Mouse (Mus musculus) limb, embryonic 11.5 days (tissue): ENCODE measurements at regions not wholly inside any gene's neighbourhood (a gene's known extent, or its start where the extent isn't known, plus 50 kb on each side); places are given as distances from the start of the nearest gene placed in this dataset.
A peak's percentile ranks its signal among the peaks of the same experiment; 100 is the strongest.

Experiments
- ATAC-seq: fragments of 200-750 bp; cut with Nextera tagmentation; 2 replicates; pipeline ENCODE4 v1.8.0; 2017; ENCODE audit warnings: low read depth; ENCODE audit not compliant: insufficient number of reproducible peaks, low FRiP score, low TSS enrichment
- DNase-seq: peaks from one replicate; pipeline ENCODE4 v3.0.0-alpha.2; 2015; ENCODE audit warnings: low spot score
- H3K27ac ChIP-seq: fragments of 300-500 bp; sonication (generic); replicated peaks from 2 replicates; pipeline ENCODE4 v1.5.1; 2014; ENCODE audit warnings: low read depth, mild to moderate bottlenecking, low read length
- H3K27me3 ChIP-seq: fragments of 300-500 bp; sonication (generic); 2 replicates; pipeline ENCODE4 v1.6.1; 2014; ENCODE audit warnings: mild to moderate bottlenecking, low read length, mixed read lengths; ENCODE audit not compliant: control insufficient read depth, insufficient read depth
- H3K36me3 ChIP-seq: fragments of 300-500 bp; sonication (generic); 2 replicates; pipeline ENCODE4 v1.6.1; 2014; ENCODE audit warnings: mild to moderate bottlenecking, low read length, moderate library complexity, mixed read lengths; ENCODE audit not compliant: control insufficient read depth, insufficient read depth
- H3K4me1 ChIP-seq: fragments of 300-500 bp; sonication (generic); 2 replicates; pipeline ENCODE4 v1.6.1; 2014; ENCODE audit warnings: low read length, mixed read lengths; ENCODE audit not compliant: control insufficient read depth, insufficient read depth
- H3K4me2 ChIP-seq: fragments of 300-500 bp; sonication (generic); 2 replicates; pipeline ENCODE4 v1.6.1; 2014; ENCODE audit warnings: low read depth, mild to moderate bottlenecking, moderate library complexity; ENCODE audit not compliant: severe bottlenecking
- H3K4me3 ChIP-seq: fragments of 300-500 bp; sonication (generic); 2 replicates; pipeline ENCODE4 v1.5.1; 2014; ENCODE audit warnings: low read depth, low read length
- H3K9ac ChIP-seq: fragments of 300-500 bp; sonication (generic); 2 replicates; pipeline ENCODE4 v1.6.1; 2014; ENCODE audit warnings: mild to moderate bottlenecking, low read length
- H3K9me3 ChIP-seq: fragments of 300-500 bp; sonication (generic); 2 replicates; pipeline ENCODE4 v1.6.1; 2016; ENCODE audit warnings: low read length; ENCODE audit not compliant: control insufficient read depth
- WGBS: fragments of 180-500 bp; shearing (Covaris S2); extraction: QIAGEN DNeasy Blood & Tissue Kit; methylation state at CpG from one replicate; pipeline ENCODE4 v1.1.7; 2014; 5-methylcytosine and 5-hydroxymethylcytosine counted together

DNA sequence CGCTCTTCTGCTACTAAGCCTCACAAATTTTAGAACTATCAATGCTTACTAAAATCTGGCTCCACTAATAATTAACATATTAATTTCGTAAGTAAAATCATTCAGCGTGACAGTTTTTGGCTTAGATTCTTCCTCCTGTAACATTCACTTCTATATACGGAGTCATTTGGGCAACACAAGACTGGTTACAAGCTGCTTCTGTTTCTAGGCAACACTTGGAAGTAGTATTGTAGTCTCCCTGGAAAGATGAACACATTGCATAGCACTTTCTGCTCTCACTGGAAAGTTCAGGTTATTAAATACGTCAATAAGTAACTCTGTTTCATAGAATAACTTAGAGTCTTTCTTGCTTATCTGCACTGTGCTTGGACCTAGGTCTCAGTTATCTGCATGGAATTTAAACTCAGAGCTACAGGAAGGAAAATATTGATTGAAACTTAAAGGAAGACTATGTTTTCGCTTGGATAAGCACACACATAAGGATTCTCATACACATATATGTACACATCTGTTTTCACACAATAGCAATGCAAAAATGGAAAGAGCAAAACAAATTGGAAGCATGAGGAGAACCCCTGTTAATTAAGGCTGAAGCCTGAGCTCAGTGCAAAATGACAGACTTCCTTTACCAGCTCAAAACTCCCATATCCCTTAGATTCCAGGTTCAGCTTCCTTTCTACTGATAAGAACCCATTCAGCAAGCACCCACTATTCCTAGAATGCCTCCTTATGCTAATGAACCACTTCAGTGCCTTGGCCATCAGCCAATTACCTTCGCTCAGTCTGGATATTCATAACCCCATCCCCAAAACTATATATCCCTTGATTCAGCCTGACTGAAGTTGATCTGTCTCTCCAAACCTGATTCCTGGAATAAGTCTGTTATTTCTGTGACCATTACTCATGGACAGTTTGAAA is 356.7 kb upstream of the Nudt12 start:
- H3K4me1 ChIP-seq = 0 out of 2 replicates have a peak, but pooled peaks cover 7% of the 10 kb centered on the region
- DNase-seq (no peak), ATAC-seq (no peak)
- no peaks in the 10 kb centered on the region for H3K36me3 ChIP-seq
- no peaks in the 10 kb centered on the region for H3K9me3 ChIP-seq
- H3K27ac ChIP-seq = no peak overlapping the region
- no peak overlapping the region for H3K4me3 ChIP-seq
- no peaks in the 10 kb centered on the region for H3K27me3 ChIP-seq
- H3K4me2 ChIP-seq = no peak overlapping the region
- no peak overlapping the region for H3K9ac ChIP-seq
- WGBS = 92% methylated on average over 7 of the region's 7 CpGs

DNA sequence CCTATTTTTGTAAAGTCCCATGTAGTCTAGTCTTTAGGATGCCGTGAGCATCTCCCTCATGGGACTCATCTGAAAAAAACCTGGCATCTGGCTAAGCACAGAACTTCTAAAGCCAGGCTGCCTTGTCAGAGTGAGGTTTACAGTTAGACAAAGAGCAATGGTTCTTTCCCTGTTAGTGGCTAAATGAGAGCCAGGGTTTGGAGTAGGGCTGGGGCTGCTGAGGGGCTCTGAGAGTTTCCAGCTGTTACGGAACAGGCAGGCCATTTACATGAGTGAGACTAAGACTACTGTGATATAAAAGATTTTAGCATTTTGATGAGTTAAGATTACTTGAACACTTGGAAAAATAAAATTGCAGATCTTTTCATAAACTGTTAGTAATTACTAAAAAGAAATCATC is 352.2 kb upstream of the Nudt12 start:
- ATAC-seq (0 out of 2 replicates have a peak, but pooled peaks have one; percentile 51), DNase-seq (no peak)
- 47% methylated on average over 2 of the region's 2 CpGs for WGBS
- no peak overlapping the region for H3K4me3 ChIP-seq
- 0 out of 2 replicates have a peak, but pooled peaks cover 2% of the 10 kb centered on the region for H3K4me1 ChIP-seq
- H3K27me3 ChIP-seq = no peaks in the 10 kb centered on the region
- H3K4me2 ChIP-seq = no peak overlapping the region
- no peaks in the 10 kb centered on the region for H3K9me3 ChIP-seq
- H3K9ac ChIP-seq = no peak overlapping the region
- H3K36me3 ChIP-seq = no peaks in the 10 kb centered on the region
- 0 out of 2 replicates have a peak overlapping the region, but pooled peaks have one; percentile 14 for H3K27ac ChIP-seq

DNA sequence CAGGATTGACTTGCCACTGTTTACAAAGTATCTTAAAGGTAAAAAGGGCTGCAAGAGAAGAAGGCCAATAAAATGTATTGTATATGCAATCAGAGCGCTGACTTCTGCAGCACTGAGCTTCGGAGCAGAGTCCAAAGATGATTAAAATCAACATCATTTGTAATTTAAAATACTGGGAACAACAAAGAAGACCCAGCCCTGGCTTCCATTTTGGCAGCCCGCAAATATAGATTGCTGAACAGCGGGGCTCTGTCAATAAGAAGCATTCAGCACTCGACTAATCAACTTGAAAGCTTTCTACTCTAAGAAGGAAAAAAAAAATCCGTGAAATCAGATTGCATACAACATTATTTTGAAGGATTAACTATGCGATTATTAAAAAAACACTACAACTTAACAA is 348.9 kb upstream of the Nudt12 start:
- DNase-seq (no peak), ATAC-seq (no peak)
- H3K9me3 ChIP-seq = no peaks in the 10 kb centered on the region
- H3K36me3 ChIP-seq = no peaks in the 10 kb centered on the region
- H3K9ac ChIP-seq = no peak overlapping the region
- 58% methylated on average over 7 of the region's 7 CpGs for WGBS
- no peaks in the 10 kb centered on the region for H3K27me3 ChIP-seq
- no peak overlapping the region for H3K4me3 ChIP-seq
- no peak overlapping the region for H3K4me2 ChIP-seq
- H3K27ac ChIP-seq = no peak overlapping the region
- 0 out of 2 replicates have a peak, but pooled peaks cover 5% of the 10 kb centered on the region for H3K4me1 ChIP-seq

DNA sequence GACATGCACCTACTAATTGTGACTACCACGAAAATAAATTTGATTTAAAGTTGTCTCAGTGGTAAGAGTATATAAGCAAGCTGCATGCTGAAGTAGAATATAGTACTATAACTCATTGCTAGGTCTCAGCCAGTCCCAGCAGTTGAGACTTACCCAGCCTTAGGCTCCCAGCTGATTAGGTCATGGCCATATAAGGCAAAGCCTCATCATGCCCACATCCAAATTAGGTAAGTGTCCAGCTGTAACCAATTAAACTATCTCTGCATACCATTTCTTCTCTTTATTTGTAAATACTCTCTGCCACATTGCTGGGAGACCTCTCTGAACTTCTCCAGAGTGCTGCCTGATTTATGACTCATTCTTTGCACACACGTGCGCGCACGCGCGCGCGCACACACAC is 347.9 kb upstream of the Nudt12 start:
- no peaks in the 10 kb centered on the region for H3K9me3 ChIP-seq
- no peak overlapping the region for H3K27ac ChIP-seq
- no peak overlapping the region for H3K4me3 ChIP-seq
- ATAC-seq = peak; percentile 79
- H3K4me1 ChIP-seq = 0 out of 2 replicates have a peak, but pooled peaks cover 5% of the 10 kb centered on the region
- no peak overlapping the region for H3K9ac ChIP-seq
- H3K4me2 ChIP-seq = no peak overlapping the region
- DNase-seq = peak; percentile 40
- no peaks in the 10 kb centered on the region for H3K27me3 ChIP-seq
- H3K36me3 ChIP-seq = no peaks in the 10 kb centered on the region
- WGBS = 41% methylated on average over 9 of the region's 9 CpGs

DNA sequence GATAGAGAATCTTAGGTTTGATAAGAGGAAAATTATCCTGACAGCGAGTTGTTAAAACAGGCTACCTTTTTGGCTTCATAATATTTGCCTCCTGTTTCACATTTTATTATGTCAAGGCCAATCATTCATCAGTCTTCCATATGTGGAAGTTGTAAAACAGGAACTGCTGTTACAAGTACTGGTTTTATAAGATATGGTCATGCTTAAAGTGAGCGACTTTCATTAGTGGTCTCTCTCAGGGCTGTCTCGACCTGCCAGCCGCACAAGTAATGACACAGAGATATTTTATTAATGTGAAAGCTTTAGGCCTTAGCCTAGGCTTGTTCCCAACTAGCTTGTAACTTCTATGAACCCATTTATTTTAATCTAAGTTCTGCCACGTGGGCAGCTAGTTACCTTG is 346.3 kb upstream of the Nudt12 start:
- no peak overlapping the region for H3K4me3 ChIP-seq
- DNase-seq (no peak), ATAC-seq (peak; percentile 31; the same call in 1 of the 2 replicates)
- H3K27me3 ChIP-seq = no peaks in the 10 kb centered on the region
- H3K36me3 ChIP-seq = no peaks in the 10 kb centered on the region
- 0 out of 2 replicates have a peak, but pooled peaks cover 3% of the 10 kb centered on the region for H3K4me1 ChIP-seq
- no peak overlapping the region for H3K4me2 ChIP-seq
- H3K9ac ChIP-seq = no peak overlapping the region
- 26% methylated on average over 5 of the region's 5 CpGs for WGBS
- H3K27ac ChIP-seq = no peak overlapping the region
- H3K9me3 ChIP-seq = no peaks in the 10 kb centered on the region

DNA sequence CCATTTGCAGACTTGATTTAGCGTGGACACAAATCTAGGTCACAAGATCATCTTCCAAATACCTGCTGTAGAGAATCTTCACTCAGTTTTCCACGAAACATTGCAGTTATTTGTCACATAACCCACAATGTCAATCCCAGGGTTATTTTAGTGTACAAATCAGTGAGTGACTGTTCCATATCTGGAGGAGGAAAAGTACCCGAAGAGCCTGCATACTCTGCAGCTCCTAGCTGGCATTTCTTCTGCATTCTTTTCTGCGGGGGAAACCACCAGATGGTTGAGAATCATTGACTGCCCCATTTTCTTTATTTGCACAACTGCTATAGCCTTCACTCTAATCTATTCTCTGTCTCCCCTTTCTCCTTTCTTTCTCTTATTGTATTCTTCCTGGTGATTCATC is 332.4 kb upstream of the Nudt12 start:
- H3K27me3 ChIP-seq = no peaks in the 10 kb centered on the region
- H3K9me3 ChIP-seq = no peaks in the 10 kb centered on the region
- ATAC-seq = no peak
- no peak overlapping the region for H3K4me2 ChIP-seq
- WGBS = 90% methylated on average over 4 of the region's 4 CpGs
- DNase-seq = no peak
- H3K4me1 ChIP-seq = no peaks in the 10 kb centered on the region
- H3K9ac ChIP-seq = no peak overlapping the region
- H3K4me3 ChIP-seq = no peak overlapping the region
- H3K36me3 ChIP-seq = no peaks in the 10 kb centered on the region
- H3K27ac ChIP-seq = no peak overlapping the region

DNA sequence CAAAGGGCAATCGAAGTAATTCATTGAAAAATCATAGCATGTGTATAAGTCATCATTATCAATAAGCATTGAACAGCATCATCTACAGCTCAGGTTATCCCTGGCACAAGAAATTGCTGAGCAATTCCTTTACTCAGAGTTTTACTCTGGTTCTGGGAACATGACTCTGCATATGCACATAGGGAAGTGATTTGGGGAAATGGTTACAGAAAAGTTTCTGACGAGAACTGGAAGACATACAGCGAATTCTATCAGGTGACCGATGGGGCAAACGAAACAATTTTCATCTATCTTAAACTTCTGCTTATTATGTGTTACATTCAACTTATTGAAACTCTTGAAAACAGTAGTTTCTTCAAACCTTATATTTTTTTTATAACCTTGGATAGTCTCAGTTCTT is 284.8 kb upstream of the Nudt12 start:
- Histone ChIP-seq H3K9ac (no peak overlapping the region), H3K27ac (no peak overlapping the region), H3K36me3 (no peaks in the 10 kb centered on the region), H3K4me3 (no peak overlapping the region), H3K27me3 (no peaks in the 10 kb centered on the region), H3K9me3 (no peaks in the 10 kb centered on the region), H3K4me1 (no peaks in the 10 kb centered on the region), H3K4me2 (no peak overlapping the region)
- no peak for ATAC-seq
- DNase-seq = no peak
- 90% methylated on average over 5 of the region's 5 CpGs for WGBS

DNA sequence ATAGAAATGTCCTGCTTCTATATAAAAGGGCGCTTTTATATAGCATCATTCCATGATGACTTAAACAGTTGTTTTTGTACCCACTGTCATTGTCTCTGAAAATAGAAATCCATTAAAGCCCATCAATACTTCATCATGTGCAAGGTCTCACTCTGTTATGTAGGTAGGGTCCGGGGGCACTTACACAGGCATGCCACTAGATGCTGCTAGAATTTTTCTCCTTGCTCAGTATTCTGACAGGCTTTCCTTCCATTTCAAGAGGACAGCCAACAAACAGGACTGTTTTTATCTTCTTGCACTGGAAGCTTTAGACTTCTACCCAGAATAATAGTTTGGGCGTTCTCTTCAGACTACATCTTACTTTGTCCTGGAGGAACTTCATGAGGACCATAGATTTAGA is 268.2 kb upstream of the Nudt12 start:
- DNase-seq (no peak), ATAC-seq (no peak)
- no peaks in the 10 kb centered on the region for H3K4me1 ChIP-seq
- no peaks in the 10 kb centered on the region for H3K9me3 ChIP-seq
- H3K27me3 ChIP-seq = no peaks in the 10 kb centered on the region
- 66% methylated on average over 3 of the region's 3 CpGs for WGBS
- no peaks in the 10 kb centered on the region for H3K36me3 ChIP-seq
- no peak overlapping the region for H3K4me3 ChIP-seq
- H3K9ac ChIP-seq = no peak overlapping the region
- no peak overlapping the region for H3K27ac ChIP-seq
- no peak overlapping the region for H3K4me2 ChIP-seq
